Mouse (Mus musculus) ES-E14 (cell line): ENCODE measurements at regions not wholly inside any gene's neighbourhood (a gene's known extent, or its start where the extent isn't known, plus 50 kb on each side); places are given as distances from the start of the nearest gene placed in this dataset.

Source experiments
- MAFK ChIP-seq: IDR thresholded peaks from 2 replicates; pipeline ENCODE4 v1.6.1; 2014; ENCODE audit warnings: mild to moderate bottlenecking, low read depth, low read length, inconsistent platforms; ENCODE audit not compliant: insufficient read depth
- ZNF384 ChIP-seq: IDR thresholded peaks from 2 replicates; pipeline ENCODE4 v1.6.1; 2012; ENCODE audit warnings: low read depth, low read length, inconsistent platforms

DNA sequence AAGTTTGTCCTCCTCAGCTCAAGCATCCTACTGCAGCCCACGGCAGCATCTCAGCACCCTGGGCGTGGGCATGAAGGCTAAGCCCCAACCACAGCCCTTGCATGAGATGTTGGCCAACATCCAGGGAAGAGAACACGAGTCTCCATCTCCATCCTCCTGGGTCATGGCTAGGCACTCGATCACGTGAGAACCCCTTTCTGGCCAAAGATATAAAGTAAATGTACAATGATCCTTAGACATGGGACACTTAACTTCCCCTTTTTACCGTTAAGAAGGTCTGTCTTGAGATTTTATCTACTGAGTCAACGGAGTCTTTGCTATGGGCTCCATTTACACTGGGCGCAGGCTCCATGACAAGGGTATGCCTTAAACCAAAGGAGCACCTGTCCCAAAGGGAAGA is 232.8 kb upstream of the Habp2 start:
- TF ChIP-seq MAFK (no peak), ZNF384 (no peak)
